Mouse (Mus musculus) kidney, embryonic 16.5 days (tissue): ENCODE results near the gene Zfp408. TPM values are rescaled to one million over a fixed set of nuclear protein-coding genes. Genes with fewer than 3 reads are reported as not detected.
"Not testable (repeated sequence)": the region's sequence is repeated elsewhere in the genome, so short reads cannot be mapped to it uniquely, and the experiment has no call there.

Experiments
- ATAC-seq: fragments of 200-750 bp; cut with Nextera tagmentation; 2 replicates; pipeline ENCODE4 v1.8.0; 2017; ENCODE audit warnings: moderate TSS enrichment; ENCODE audit not compliant: low FRiP score, low TSS enrichment
- H3K27ac ChIP-seq: fragments of 300-500 bp; sonication (generic); 2 replicates; pipeline ENCODE4 v1.5.1; 2014; ENCODE audit warnings: low read length
- H3K27me3 ChIP-seq: fragments of 300-500 bp; sonication (generic); 2 replicates; pipeline ENCODE4 v1.6.1; 2014; ENCODE audit warnings: low read length, control low read depth, mixed read lengths; ENCODE audit not compliant: insufficient read depth
- H3K36me3 ChIP-seq: fragments of 300-500 bp; sonication (generic); 2 replicates; pipeline ENCODE4 v1.6.1; 2014; ENCODE audit warnings: low read length, control low read depth, mixed read lengths; ENCODE audit not compliant: insufficient read depth
- H3K4me1 ChIP-seq: fragments of 300-500 bp; sonication (generic); 2 replicates; pipeline ENCODE4 v1.6.1; 2014; ENCODE audit warnings: low read length, control low read depth, mixed read lengths; ENCODE audit not compliant: insufficient read depth
- H3K4me2 ChIP-seq: fragments of 300-500 bp; sonication (generic); replicated peaks from 2 replicates; pipeline ENCODE4 v1.6.1; 2014; ENCODE audit warnings: low read depth, low read length
- H3K4me3 ChIP-seq: fragments of 300-500 bp; sonication (generic); 2 replicates; pipeline ENCODE4 v1.5.1; 2014; ENCODE audit warnings: mild to moderate bottlenecking, low read length
- H3K9ac ChIP-seq: fragments of 300-500 bp; sonication (generic); replicated peaks from 2 replicates; pipeline ENCODE4 v1.6.1; 2014; ENCODE audit warnings: low read length
- H3K9me3 ChIP-seq: fragments of 300-500 bp; sonication (generic); 2 replicates; pipeline ENCODE4 v1.6.1; 2016; ENCODE audit warnings: low read length, control low read depth
- WGBS: fragments of 180-500 bp; shearing (Covaris S2); extraction: QIAGEN DNeasy Blood & Tissue Kit; methylation state at CpG from one replicate; pipeline ENCODE4 v1.1.7; 2014; 5-methylcytosine and 5-hydroxymethylcytosine counted together
- polyA plus RNA-seq: library from polyadenylated mRNA; unstranded; fragments of >200 nt; fragmentation: Nextera tagmentation; extraction: Ambion mirVana; gene quantifications from 2 replicates; pipeline ENCODE4 v1.2.1, GENCODE M21; 2015

The Zfp408 gene
- polyA plus RNA-seq, 1 experiment from 2014 or later, result 12.6 TPM

GRCm38 (mm10) chr2:91629682-91630081 is 19.9 kb downstream of the Zfp408 start:
- H3K36me3 ChIP-seq, result no peaks in the 10 kb centered on the region
- H3K27ac ChIP-seq, result no peak overlapping the region
- no peak overlapping the region for H3K4me3 ChIP-seq
- H3K27me3 ChIP-seq, result no peaks in the 10 kb centered on the region
- no peak for ATAC-seq
- H3K9me3 ChIP-seq, result no peaks in the 10 kb centered on the region
- 82% methylated on average over 18 of the region's 18 CpGs for WGBS
- no peak overlapping the region for H3K9ac ChIP-seq
- no peaks in the 10 kb centered on the region for H3K4me1 ChIP-seq
- no peak overlapping the region for H3K4me2 ChIP-seq

- WGBS, result 89% methylated on average over 8 of the region's 8 CpGs
- H3K36me3 ChIP-seq, result no peaks in the 10 kb centered on the region
- no peak overlapping the region for H3K4me2 ChIP-seq
These were observed 21.4 kb downstream of the Zfp408 start for GRCm38 (mm10) chr2:91628171-91628570.

GRCm38 (mm10) chr2:91627486-91627885 is 22.1 kb downstream of the Zfp408 start:
- no peaks in the 10 kb centered on the region for H3K9me3 ChIP-seq
- H3K4me3 ChIP-seq, result no peak overlapping the region
- 75% methylated on average over 5 of the region's 5 CpGs for WGBS
- H3K36me3 ChIP-seq, result peaks cover 2% of the 10 kb centered on the region
- H3K27ac ChIP-seq, result no peak overlapping the region
- no peaks in the 10 kb centered on the region for H3K27me3 ChIP-seq
- ATAC-seq, result no peak
- H3K9ac ChIP-seq, result no peak overlapping the region
- no peaks in the 10 kb centered on the region for H3K4me1 ChIP-seq
- H3K4me2 ChIP-seq, result no peak overlapping the region

More at GRCm38 (mm10) chr2:91628171-91628570, 21.4 kb downstream of the Zfp408 start:
- Histone ChIP-seq H3K27me3 (no peaks in the 10 kb centered on the region), H3K9ac (no peak overlapping the region), H3K27ac (no peak overlapping the region), H3K4me1 (no peaks in the 10 kb centered on the region), H3K4me3 (no peak overlapping the region), H3K9me3 (no peaks in the 10 kb centered on the region)
- ATAC-seq, result no peak

- not testable (repeated sequence) for H3K27ac ChIP-seq, H3K4me3 ChIP-seq, ATAC-seq, H3K9me3 ChIP-seq, H3K27me3 ChIP-seq, H3K4me2 ChIP-seq, H3K9ac ChIP-seq, H3K4me1 ChIP-seq
- 91% methylated on average over 7 of the region's 7 CpGs for WGBS
- peaks cover 33% of the 10 kb centered on the region for H3K36me3 ChIP-seq
These were observed 26.2 kb downstream of the Zfp408 start for GRCm38 (mm10) chr2:91623366-91623765.

- H3K36me3 ChIP-seq, result peaks cover 43% of the 10 kb centered on the region
- no peaks in the 10 kb centered on the region for H3K9me3 ChIP-seq
- H3K27ac ChIP-seq, result no peak overlapping the region
- H3K4me2 ChIP-seq, result no peak overlapping the region
- no peak overlapping the region for H3K4me3 ChIP-seq
- no peak overlapping the region for H3K9ac ChIP-seq
- no peaks in the 10 kb centered on the region for H3K27me3 ChIP-seq
- H3K4me1 ChIP-seq, result no peaks in the 10 kb centered on the region
- ATAC-seq, result no peak
- 90% methylated on average over 5 of the region's 5 CpGs for WGBS
These were observed 27.2 kb downstream of the Zfp408 start for GRCm38 (mm10) chr2:91622356-91622755.

- not testable (repeated sequence) for H3K4me2 ChIP-seq, H3K9me3 ChIP-seq, H3K27me3 ChIP-seq, ATAC-seq, H3K4me3 ChIP-seq, H3K27ac ChIP-seq, H3K4me1 ChIP-seq, H3K9ac ChIP-seq
- H3K36me3 ChIP-seq, result peaks cover 41% of the 10 kb centered on the region
These were observed 40.2 kb downstream of the Zfp408 start for GRCm38 (mm10) chr2:91609370-91609769.

GRCm38 (mm10) chr2:91602389-91602788 is 47.2 kb downstream of the Zfp408 start:
- H3K4me2 ChIP-seq, result no peak overlapping the region
- H3K36me3 ChIP-seq, result peaks cover 64% of the 10 kb centered on the region
- H3K4me3 ChIP-seq, result no peak overlapping the region
- WGBS, result 86% methylated on average over 4 of the region's 4 CpGs
- H3K4me1 ChIP-seq, result no peaks in the 10 kb centered on the region
- no peak for ATAC-seq
- no peaks in the 10 kb centered on the region for H3K27me3 ChIP-seq
- H3K9me3 ChIP-seq, result no peaks in the 10 kb centered on the region
- no peak overlapping the region for H3K9ac ChIP-seq
- no peak overlapping the region for H3K27ac ChIP-seq

- WGBS, result 96% methylated on average over 4 of the region's 4 CpGs
- H3K4me1 ChIP-seq, result no peaks in the 10 kb centered on the region
- ATAC-seq, result no peak
These were observed 49.1 kb downstream of the Zfp408 start for GRCm38 (mm10) chr2:91600475-91600874.

More at GRCm38 (mm10) chr2:91600475-91600874, 49.1 kb downstream of the Zfp408 start:
- H3K9me3 ChIP-seq, result no peaks in the 10 kb centered on the region
- no peak overlapping the region for H3K4me2 ChIP-seq
- H3K4me3 ChIP-seq, result no peak overlapping the region
- H3K9ac ChIP-seq, result no peak overlapping the region
- H3K27me3 ChIP-seq, result no peaks in the 10 kb centered on the region
- H3K27ac ChIP-seq, result no peak overlapping the region
- H3K36me3 ChIP-seq, result peaks cover 64% of the 10 kb centered on the region

Other genes starting within 250 kb of the Zfp408 start
- gene 1110051M20Rik, start 205.1 kb downstream of the Zfp408 start, polyA plus RNA-seq, result 66.9 and 68.9 TPM in 2 replicates
- gene Lrp4, start 192.3 kb downstream of the Zfp408 start, polyA plus RNA-seq, result 7.6 and 9.0 TPM in 2 replicates
- 63.7 and 70.3 TPM in 2 replicates for gene Ckap5, start 123.0 kb downstream of the Zfp408 start, polyA plus RNA-seq
- 1.2 and 1.8 TPM in 2 replicates for gene F2, start 13.4 kb downstream of the Zfp408 start, polyA plus RNA-seq
- gene Arhgap1, start 69 bp upstream of the Zfp408 start, polyA plus RNA-seq, result 137 and 142 TPM in 2 replicates
- 29.1 and 29.2 TPM in 2 replicates for gene Atg13, start 60.8 kb upstream of the Zfp408 start, polyA plus RNA-seq
- gene Harbi1, start 61.1 kb upstream of the Zfp408 start, polyA plus RNA-seq, result 20.6 and 24.7 TPM in 2 replicates
- gene Ambra1, start 80.3 kb upstream of the Zfp408 start, polyA plus RNA-seq, result 20.7 and 24.5 TPM in 2 replicates